Mouse (Mus musculus): Measurements from ENCODE around the gene Foxa2. TPM values are rescaled to one million over a fixed set of nuclear protein-coding genes. Genes with fewer than 3 reads are reported as not detected.

The Foxa2 gene
- polyA plus RNA-seq (2016; fragmentation: Nextera tagmentation; extraction: Ambion mirVana) = 0.36 and 4.1 TPM in 2 replicates

DNA sequence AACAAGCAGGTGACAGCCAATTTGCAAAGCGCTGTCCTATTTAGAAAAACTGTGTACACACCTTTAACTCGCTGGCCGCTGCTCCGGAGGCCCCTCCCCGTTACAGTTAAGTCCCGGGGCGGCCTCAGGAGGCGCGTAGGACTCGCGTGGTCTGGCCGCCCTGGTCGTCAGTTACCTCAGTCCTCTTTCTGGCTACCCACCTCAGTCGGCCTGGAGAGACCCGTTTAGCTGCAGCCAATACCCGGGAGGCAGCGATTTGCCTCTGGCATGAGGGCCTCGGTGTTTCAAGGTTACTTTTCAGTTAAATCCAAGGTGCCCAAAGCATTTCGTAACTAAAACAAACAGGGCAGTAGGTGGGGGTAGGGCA lies at the start of gene Foxa2:
Gene Foxa2, minus strand, starts transcription at position 171 of the 367 bp plus-strand sequence.
- Histone ChIP-seq H3K4me1 (peaks cover 43% of the 10 kb centered on the region), H3K36me3 (no peaks in the 10 kb centered on the region), H3K4me3 (peak within 1 kb of the TSS; percentile 65), H3K9me3 (no peaks in the 10 kb centered on the region), H3K27ac (peak within 1 kb of the TSS; percentile 47; the same call in 1 of the 2 replicates), H3K27me3 (ENCODE audit: insufficient read depth, poor library complexity, severe bottlenecking) (peaks cover 100% of the 10 kb centered on the region)
- DNase-seq (ENCODE audit: low spot score) = peak; percentile 70
- 1% methylated on average over 19 of the region's 19 CpGs for WGBS

DNA sequence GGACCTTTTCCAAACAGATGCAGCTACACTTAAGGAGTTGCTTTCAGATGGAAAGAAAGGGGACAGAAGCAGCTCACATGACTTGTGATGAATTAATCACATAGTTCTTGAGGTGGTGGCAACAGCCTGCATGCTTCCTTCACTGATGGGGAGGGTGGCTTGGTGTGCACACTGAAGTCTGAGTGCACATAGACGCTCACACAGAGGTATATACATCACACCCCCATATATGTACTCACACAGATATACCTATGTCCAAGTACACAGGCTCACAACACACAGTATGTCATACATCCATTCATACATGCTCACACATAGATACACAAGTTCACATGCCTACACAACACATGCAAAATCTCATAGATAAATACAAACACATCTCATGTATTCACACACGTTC lies 45.3 kb upstream of the Foxa2 start:
- WGBS = 80% methylated on average over 2 of the region's 2 CpGs
- Histone ChIP-seq H3K27ac (no peak overlapping the region), H3K9me3 (no peaks in the 10 kb centered on the region), H3K36me3 (no peaks in the 10 kb centered on the region), H3K4me3 (no peak overlapping the region), H3K27me3 (ENCODE audit: insufficient read depth, poor library complexity, severe bottlenecking) (no peaks in the 10 kb centered on the region), H3K4me1 (no peaks in the 10 kb centered on the region)
- no peak for DNase-seq (ENCODE audit: low spot score)

DNA sequence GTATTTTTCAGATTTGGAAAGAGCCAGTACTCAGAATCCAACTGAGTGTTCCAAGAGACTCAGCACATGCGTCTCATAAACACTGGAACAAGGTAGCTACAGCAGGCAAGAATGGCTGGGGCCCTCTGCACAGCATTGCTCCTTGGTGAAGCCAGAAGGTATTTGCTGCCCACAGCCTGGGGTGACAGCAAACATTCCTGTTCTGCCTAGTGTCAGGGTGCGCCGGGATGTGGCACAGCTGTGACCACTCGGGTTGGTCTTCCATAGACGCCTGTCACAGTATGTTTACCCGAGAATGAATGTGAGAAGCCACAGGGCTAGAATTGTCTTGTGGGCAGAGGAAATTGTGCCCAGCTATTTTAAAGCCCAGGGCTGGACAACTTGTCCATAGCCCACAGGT lies 44.9 kb upstream of the Foxa2 start:
- DNase-seq (ENCODE audit: low spot score) = no peak

DNA sequence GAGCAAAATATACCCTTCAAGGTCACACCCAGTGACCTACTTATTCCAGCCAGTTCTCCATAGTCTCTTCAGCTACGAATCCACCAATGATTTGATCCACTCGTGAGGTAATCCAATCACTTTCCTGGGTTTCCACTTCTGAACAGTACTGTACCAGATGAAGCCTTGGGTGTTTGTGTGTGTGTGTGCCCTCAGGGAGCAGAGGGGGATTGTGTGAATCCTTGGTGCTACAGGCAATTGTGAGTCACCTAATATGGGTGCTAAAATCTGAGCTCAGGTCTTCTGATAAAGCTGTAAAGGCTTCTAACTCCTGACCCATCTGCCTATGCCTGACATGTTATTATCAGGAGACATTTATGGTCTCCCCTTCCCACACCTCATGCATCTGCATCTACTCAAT lies 43.3 kb upstream of the Foxa2 start:
- Histone ChIP-seq H3K36me3 (no peaks in the 10 kb centered on the region), H3K27ac (no peak overlapping the region), H3K27me3 (ENCODE audit: insufficient read depth, poor library complexity, severe bottlenecking) (no peaks in the 10 kb centered on the region), H3K4me1 (no peaks in the 10 kb centered on the region), H3K9me3 (no peaks in the 10 kb centered on the region), H3K4me3 (no peak overlapping the region)
- no peak for DNase-seq (ENCODE audit: low spot score)
- WGBS = 76% methylated on average over 2 of the region's 2 CpGs

More for the DNA sequence above, 44.9 kb upstream of the Foxa2 start:
- H3K27ac ChIP-seq = no peak overlapping the region
- no peaks in the 10 kb centered on the region for H3K4me1 ChIP-seq
- no peaks in the 10 kb centered on the region for H3K27me3 ChIP-seq (ENCODE audit: insufficient read depth, poor library complexity, severe bottlenecking)
- H3K36me3 ChIP-seq = no peaks in the 10 kb centered on the region
- 50% methylated on average over 6 of the region's 6 CpGs for whole genome bisulfite sequencing
- H3K9me3 ChIP-seq = no peaks in the 10 kb centered on the region
- H3K4me3 ChIP-seq = no peak overlapping the region

DNA sequence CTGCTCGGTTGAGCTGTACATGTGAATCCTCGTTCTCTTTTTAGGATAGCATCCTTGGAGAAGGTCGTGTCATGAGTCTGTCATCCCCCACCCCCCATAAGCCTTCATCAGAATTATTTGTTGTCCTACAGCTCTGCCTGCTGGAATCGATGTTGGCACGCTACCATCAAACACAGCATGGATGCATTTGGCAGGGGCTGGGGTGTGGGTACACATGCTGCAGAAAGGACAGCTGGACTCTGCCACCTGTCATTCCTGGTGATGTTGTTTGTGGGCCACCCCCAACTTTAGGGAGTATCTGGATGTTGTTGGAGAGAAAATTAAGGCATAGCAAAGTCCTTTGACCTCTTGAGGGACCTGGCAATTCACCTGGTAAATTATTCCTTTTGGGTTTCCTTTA lies 38.8 kb upstream of the Foxa2 start:
- DNase-seq (ENCODE audit: low spot score) = no peak
- H3K9me3 ChIP-seq = no peaks in the 10 kb centered on the region
- H3K36me3 ChIP-seq = no peaks in the 10 kb centered on the region
- H3K4me1 ChIP-seq = no peaks in the 10 kb centered on the region
- H3K27ac ChIP-seq = no peak overlapping the region
- no peak overlapping the region for H3K4me3 ChIP-seq
- WGBS = 56% methylated on average over 5 of the region's 5 CpGs
- no peaks in the 10 kb centered on the region for H3K27me3 ChIP-seq (ENCODE audit: insufficient read depth, poor library complexity, severe bottlenecking)

DNA sequence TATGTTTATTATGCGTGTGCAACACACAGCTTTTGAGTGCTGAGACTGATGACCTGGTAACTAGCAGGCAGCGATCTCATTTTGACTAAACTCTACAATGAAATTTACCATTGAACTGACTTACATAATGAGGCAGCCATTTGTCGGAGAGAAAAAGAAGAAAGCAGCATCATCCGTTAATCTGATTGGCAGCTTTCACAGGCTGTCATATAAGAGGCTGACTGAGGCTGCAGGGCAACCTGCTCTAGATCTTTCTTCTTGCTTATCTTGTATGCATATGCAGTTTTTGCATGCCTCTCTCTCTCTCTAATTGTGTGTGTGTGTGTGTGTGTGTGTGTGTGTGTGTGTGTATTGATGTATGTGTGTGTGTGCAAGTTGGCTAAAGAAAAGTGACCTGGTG lies 38.4 kb upstream of the Foxa2 start:
- no peak for DNase-seq (ENCODE audit: low spot score)
- Histone ChIP-seq H3K9me3 (no peaks in the 10 kb centered on the region), H3K27me3 (ENCODE audit: insufficient read depth, poor library complexity, severe bottlenecking) (no peaks in the 10 kb centered on the region), H3K27ac (no peak overlapping the region), H3K4me1 (no peaks in the 10 kb centered on the region), H3K36me3 (no peaks in the 10 kb centered on the region), H3K4me3 (no peak overlapping the region)
- WGBS = 37% methylated on average over 4 of the region's 4 CpGs

DNA sequence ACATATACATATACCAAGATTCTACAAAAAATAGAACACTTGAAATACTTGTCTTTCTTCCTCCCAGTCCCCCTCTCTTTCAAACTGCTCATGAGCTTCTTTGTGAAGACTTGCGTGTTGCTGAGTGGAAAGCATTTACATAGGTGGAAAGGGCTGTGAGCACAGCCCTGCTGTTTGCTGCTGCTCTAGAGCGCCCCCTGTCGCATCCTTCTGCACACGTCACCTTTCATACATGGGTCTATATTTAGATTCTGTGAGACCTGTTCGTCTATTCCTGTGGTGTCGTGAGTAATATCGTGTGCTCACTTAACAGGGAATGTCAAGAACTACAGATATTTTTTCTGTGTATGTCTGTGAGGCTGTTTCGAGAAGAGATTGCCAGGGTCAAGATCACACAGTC lies 35.5 kb upstream of the Foxa2 start:
- Histone ChIP-seq H3K9me3 (no peaks in the 10 kb centered on the region), H3K4me1 (no peaks in the 10 kb centered on the region), H3K4me3 (no peak overlapping the region), H3K27ac (no peak overlapping the region), H3K27me3 (ENCODE audit: insufficient read depth, poor library complexity, severe bottlenecking) (no peaks in the 10 kb centered on the region), H3K36me3 (no peaks in the 10 kb centered on the region)
- DNase-seq (ENCODE audit: low spot score) = peak; percentile 78
- WGBS = 10% methylated on average over 8 of the region's 8 CpGs

DNA sequence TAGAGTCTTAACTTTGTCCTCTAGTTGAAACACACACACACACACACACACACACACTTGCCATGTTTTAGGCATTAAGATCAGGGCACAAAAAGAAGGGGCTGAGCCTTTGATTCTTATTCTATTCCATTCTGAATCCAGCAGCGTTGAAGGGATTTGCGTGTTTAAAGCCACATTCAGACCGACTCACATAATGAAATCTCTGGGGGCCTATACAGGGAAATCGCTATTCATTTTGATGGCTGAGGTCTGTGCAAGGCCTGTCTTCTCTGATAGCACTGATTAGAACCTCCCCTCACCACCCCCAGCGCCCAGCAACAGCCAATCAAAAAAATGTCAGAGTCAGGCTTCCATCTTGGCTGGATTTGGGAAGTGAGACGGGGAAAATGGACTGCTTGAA lies 13.9 kb upstream of the Foxa2 start:
- H3K27ac ChIP-seq = no peak overlapping the region
- no peaks in the 10 kb centered on the region for H3K36me3 ChIP-seq
- H3K4me1 ChIP-seq = no peaks in the 10 kb centered on the region
- no peaks in the 10 kb centered on the region for H3K9me3 ChIP-seq
- H3K4me3 ChIP-seq = no peak overlapping the region
- 76% methylated on average over 6 of the region's 6 CpGs for WGBS
- DNase-seq (ENCODE audit: low spot score) = no peak
- peaks cover 4% of the 10 kb centered on the region; the same call in 1 of the 2 replicates for H3K27me3 ChIP-seq (ENCODE audit: insufficient read depth, poor library complexity, severe bottlenecking)

DNA sequence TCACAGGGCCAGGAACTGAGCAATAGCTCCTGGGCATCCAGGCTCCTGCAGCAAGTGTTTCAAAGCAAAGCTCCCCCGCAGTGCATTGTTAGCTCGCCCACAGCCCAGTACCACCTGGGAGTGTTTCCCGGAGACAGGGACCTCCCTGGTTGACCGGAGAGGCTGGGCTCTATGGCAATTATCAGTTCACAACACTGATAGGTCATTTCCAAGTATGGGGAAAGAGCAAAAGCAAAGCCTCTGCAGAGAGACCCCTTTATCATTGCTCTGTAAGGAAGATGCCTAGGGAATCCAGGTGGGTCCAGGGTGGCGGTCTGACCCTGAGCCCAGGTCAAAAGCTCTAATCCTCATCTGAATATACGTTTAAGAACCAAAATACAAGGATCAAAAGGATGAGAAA lies 6.6 kb upstream of the Foxa2 start:
- H3K27ac ChIP-seq = no peak overlapping the region
- peaks cover 69% of the 10 kb centered on the region for H3K27me3 ChIP-seq (ENCODE audit: insufficient read depth, poor library complexity, severe bottlenecking)
- no peak for DNase-seq (ENCODE audit: low spot score)
- H3K9me3 ChIP-seq = no peaks in the 10 kb centered on the region
- peaks cover 10% of the 10 kb centered on the region for H3K4me1 ChIP-seq
- no peaks in the 10 kb centered on the region for H3K36me3 ChIP-seq
- 4% methylated on average over 6 of the region's 6 CpGs for WGBS
- H3K4me3 ChIP-seq = no peak overlapping the region

DNA sequence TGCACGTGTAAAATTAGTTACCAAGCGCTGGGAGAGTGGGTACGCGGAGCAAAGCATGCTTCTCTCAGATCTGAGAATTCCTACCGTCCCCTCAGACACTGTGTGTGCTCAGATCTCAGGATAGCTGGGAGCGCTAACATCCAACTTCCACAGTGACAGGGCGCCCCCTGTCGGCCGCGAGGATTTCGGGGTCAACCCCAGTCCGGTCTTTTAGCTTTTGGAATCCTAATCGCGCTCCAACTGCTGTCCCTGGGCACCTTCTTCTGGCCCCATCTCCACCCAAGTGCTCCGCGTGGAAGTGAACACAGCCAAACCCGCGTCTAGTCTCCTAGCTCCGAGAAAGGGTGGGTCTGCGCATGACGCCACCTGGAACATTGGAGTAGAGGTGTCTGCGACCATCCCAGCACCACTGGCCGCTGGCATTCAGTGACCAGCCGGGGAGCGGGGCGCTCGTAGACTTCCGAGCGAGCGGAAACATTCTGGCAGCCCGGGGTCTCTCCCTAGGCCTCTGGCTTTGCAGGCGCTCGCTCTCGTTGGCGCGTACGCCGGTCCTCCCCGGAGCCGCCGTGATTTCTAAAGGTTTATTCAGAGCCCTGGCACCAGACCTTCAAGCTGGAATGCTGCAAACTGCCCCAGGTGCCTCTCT lies 1.8 kb upstream of the Foxa2 start:
- Histone ChIP-seq H3K4me1 (peaks cover 45% of the 10 kb centered on the region), H3K4me3 (peak overlapping the region; percentile 58), H3K9me3 (no peaks in the 10 kb centered on the region), H3K27ac (peak overlapping the region; percentile 36; the same call in 1 of the 2 replicates), H3K27me3 (ENCODE audit: insufficient read depth, poor library complexity, severe bottlenecking) (peaks cover 100% of the 10 kb centered on the region), H3K36me3 (no peaks in the 10 kb centered on the region)
- WGBS = under 1% methylated on average over 41 of the region's 41 CpGs
- DNase-seq (ENCODE audit: low spot score) = peak; percentile 87

DNA sequence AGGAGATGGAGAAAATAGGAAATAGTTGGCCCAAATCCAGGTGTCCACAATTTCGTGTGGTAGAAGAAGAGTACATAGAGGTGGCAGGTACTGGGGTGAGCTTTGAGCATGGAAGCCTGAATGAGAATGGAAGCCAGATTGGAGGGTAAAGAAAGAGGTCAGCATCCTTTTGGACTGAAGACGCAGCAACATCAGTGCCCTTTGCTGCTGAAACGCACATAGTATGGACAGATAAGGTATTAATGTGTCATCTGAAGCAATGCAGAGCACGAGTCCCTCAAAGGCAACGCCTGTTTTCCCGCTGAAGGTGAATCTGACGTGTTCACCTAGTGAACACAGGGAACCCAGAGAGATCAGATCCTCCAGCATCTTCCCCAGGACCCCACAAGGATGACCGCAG lies 842 bp upstream of the Foxa2 start:
- no peak overlapping the region for H3K27ac ChIP-seq
- H3K27me3 ChIP-seq (ENCODE audit: insufficient read depth, poor library complexity, severe bottlenecking) = peaks cover 100% of the 10 kb centered on the region
- H3K9me3 ChIP-seq = no peaks in the 10 kb centered on the region
- peak; percentile 20 for DNase-seq (ENCODE audit: low spot score)
- peaks cover 43% of the 10 kb centered on the region for H3K4me1 ChIP-seq
- H3K4me3 ChIP-seq = no peak overlapping the region
- H3K36me3 ChIP-seq = no peaks in the 10 kb centered on the region
- WGBS = 7% methylated on average over 8 of the region's 8 CpGs

DNA sequence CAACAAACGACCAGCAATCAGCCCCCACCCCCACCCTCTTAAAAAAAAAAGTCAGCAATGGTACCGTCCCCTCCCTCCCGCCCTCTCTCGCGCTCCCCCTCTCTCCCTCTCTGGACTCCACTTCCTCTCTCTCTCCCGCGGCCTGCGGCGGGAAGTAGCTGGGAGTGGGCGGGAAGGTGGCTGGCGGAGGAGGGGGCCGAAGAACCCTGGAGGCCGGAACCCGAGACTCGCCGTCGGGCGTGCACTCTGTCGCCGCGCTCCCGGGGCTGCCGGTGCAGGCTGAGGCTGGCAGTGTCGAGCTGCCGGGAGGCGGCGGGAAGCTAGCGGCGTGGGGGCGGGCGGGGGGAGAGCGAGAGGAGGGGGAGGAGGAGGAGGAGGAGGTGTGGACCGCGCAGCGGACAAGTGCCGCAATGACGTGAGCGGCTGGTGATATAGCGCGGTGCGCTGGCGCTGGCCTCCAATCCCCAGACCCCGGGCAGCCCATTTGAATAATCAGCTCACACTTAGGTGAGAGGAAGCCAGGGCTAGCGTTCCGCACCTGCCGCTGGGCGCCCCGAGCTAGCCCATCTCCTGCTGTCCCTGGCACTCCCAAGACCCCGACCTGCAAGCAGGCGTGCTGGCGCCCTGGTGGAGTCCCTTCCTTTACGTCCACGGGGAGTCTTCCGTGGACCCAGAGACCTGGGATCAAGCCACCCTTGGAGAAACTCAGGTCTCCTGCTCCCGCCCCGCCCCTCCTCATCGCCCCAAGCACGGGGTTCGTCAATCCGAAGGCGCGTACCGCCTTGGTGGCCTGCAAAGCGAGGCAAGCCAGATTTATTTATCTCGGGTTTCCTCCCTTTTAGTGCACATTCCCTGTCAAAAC lies 601 bp downstream of the Foxa2 start:
- peak overlapping the region; percentile 65 for H3K4me3 ChIP-seq
- DNase-seq (ENCODE audit: low spot score) = peak; percentile 74
- H3K4me1 ChIP-seq = peaks cover 43% of the 10 kb centered on the region
- H3K27ac ChIP-seq = peak overlapping the region; percentile 47; the same call in 1 of the 2 replicates
- H3K9me3 ChIP-seq = no peaks in the 10 kb centered on the region
- WGBS = under 1% methylated on average over 65 of the region's 65 CpGs
- no peaks in the 10 kb centered on the region for H3K36me3 ChIP-seq
- H3K27me3 ChIP-seq (ENCODE audit: insufficient read depth, poor library complexity, severe bottlenecking) = peaks cover 100% of the 10 kb centered on the region

DNA sequence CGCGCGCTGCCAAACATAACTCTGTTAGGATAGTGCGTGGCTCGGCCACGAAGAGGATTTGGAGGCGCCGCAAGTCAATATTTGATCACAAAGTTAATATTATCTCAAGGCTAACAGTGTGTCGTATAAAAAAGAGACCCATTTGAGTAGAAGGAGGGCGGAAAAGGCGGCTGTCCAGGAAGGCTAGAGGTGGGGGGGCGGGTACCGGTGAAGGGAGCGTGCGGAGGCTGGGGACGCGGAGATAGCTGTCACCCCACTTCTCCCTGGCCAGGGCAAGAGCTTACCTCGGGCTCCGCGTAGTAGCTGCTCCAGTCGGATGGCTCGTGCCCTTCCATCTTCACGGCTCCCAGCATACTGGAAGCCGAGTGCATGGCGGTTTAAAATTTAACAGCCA lies 1.2 kb downstream of the Foxa2 start:
- H3K9me3 ChIP-seq = no peaks in the 10 kb centered on the region
- H3K27me3 ChIP-seq (ENCODE audit: insufficient read depth, poor library complexity, severe bottlenecking) = peaks cover 100% of the 10 kb centered on the region
- peak overlapping the region; percentile 65 for H3K4me3 ChIP-seq
- H3K36me3 ChIP-seq = no peaks in the 10 kb centered on the region
- peak; percentile 76 for DNase-seq (ENCODE audit: low spot score)
- 1% methylated on average over 25 of the region's 25 CpGs for WGBS
- peak overlapping the region; percentile 23; the same call in 1 of the 2 replicates for H3K27ac ChIP-seq
- peaks cover 48% of the 10 kb centered on the region for H3K4me1 ChIP-seq

Measured in heart, embryonic 10.5 days (tissue).